Mouse (Mus musculus) small intestine, adult 2 months (tissue): ENCODE results near the gene Rhot1.

ENCODE experiments used
- CTCF ChIP-seq: fragments of 200-500 bp; IDR thresholded peaks from 2 replicates; pipeline ENCODE4 v1.5.1; 2012; ENCODE audit warnings: low read depth, mild to moderate bottlenecking, control low read depth, inconsistent platforms, low read length, moderate library complexity, mixed read lengths; ENCODE audit not compliant: insufficient replicate concordance, insufficient read length; ENCODE audit errors: extremely low read depth
- POLR2A ChIP-seq: fragments of 200-500 bp; IDR thresholded peaks from 2 replicates; pipeline ENCODE4 v1.6.1; 2012; ENCODE audit warnings: low read depth, mild to moderate bottlenecking, control low read depth, inconsistent platforms, low read length, moderate library complexity

- TF ChIP-seq POLR2A (no peak), CTCF (no peak)
Observed at GRCm38 (mm10) chr11:80292463-80292862, 83.6 kb downstream of the Rhot1 start.
